Mouse (Mus musculus) olfactory bulb, adult 2 months (tissue): ENCODE results near the gene Pih1d1.

Experiments used
- CTCF ChIP-seq: fragments of 200-500 bp; IDR thresholded peaks from 2 replicates; pipeline ENCODE4 v1.5.1; 2012; ENCODE audit warnings: low read depth, mild to moderate bottlenecking, low read length, moderate library complexity; ENCODE audit not compliant: insufficient read depth
- POLR2A ChIP-seq: fragments of 200-500 bp; IDR thresholded peaks from 2 replicates; pipeline ENCODE4 v1.6.1; 2012; ENCODE audit warnings: mild to moderate bottlenecking, low read depth, low read length, moderate library complexity; ENCODE audit not compliant: insufficient read depth

- TF ChIP-seq CTCF: no peak
- TF ChIP-seq POLR2A: no peak
Observed at GRCm38 (mm10) chr7:45134544-45135026, 19.5 kb upstream of the Pih1d1 start.
